Mouse (Mus musculus) midbrain, embryonic 16.5 days (tissue): ENCODE measurements at regions not wholly inside any gene's neighbourhood (a gene's known extent, or its start where the extent isn't known, plus 50 kb on each side); places are given as distances from the start of the nearest gene placed in this dataset.
A peak's percentile ranks its signal among the peaks of the same experiment; 100 is the strongest.

Experiments
- ATAC-seq: fragments of 200-750 bp; cut with Nextera tagmentation; 2 replicates; pipeline ENCODE4 v1.8.0; 2017; ENCODE audit warnings: moderate TSS enrichment
- H3K27ac ChIP-seq: fragments of 300-500 bp; sonication (generic); 2 replicates; pipeline ENCODE4 v1.5.1; 2014; ENCODE audit warnings: mild to moderate bottlenecking, low read length, mixed read lengths
- H3K27me3 ChIP-seq: fragments of 300-500 bp; sonication (generic); 2 replicates; pipeline ENCODE4 v1.6.1; 2014; ENCODE audit warnings: low read depth, low read length, mixed read lengths; ENCODE audit not compliant: control insufficient read depth, insufficient read depth
- H3K36me3 ChIP-seq: fragments of 300-500 bp; sonication (generic); 2 replicates; pipeline ENCODE4 v1.6.1; 2014; ENCODE audit warnings: mild to moderate bottlenecking, low read length, moderate library complexity, mixed read lengths; ENCODE audit not compliant: control insufficient read depth, insufficient read depth
- H3K4me1 ChIP-seq: fragments of 300-500 bp; sonication (generic); 2 replicates; pipeline ENCODE4 v1.6.1; 2014; ENCODE audit warnings: mild to moderate bottlenecking, low read length, mixed read lengths; ENCODE audit not compliant: control insufficient read depth, insufficient read depth
- H3K4me2 ChIP-seq: fragments of 300-500 bp; sonication (generic); 2 replicates; pipeline ENCODE4 v1.6.1; 2014; ENCODE audit warnings: mild to moderate bottlenecking, low read length, mixed read lengths
- H3K4me3 ChIP-seq: fragments of 300-500 bp; sonication (generic); 2 replicates; pipeline ENCODE4 v1.5.1; 2014; ENCODE audit warnings: low read depth, mild to moderate bottlenecking, low read length, moderate library complexity, mixed read lengths
- H3K9ac ChIP-seq: fragments of 300-500 bp; sonication (generic); 2 replicates; pipeline ENCODE4 v1.6.1; 2014; ENCODE audit warnings: low read depth, low read length, mixed read lengths
- H3K9me3 ChIP-seq: fragments of 300-500 bp; sonication (generic); replicated peaks from 2 replicates; pipeline ENCODE4 v1.6.1; 2014; ENCODE audit warnings: mild to moderate bottlenecking, low read length, mixed read lengths; ENCODE audit not compliant: control insufficient read depth, poor library complexity, severe bottlenecking
- WGBS: fragments of 180-500 bp; shearing (Covaris S2); extraction: QIAGEN DNeasy Blood & Tissue Kit; methylation state at CpG from one replicate; pipeline ENCODE4 v1.1.7; 2014; 5-methylcytosine and 5-hydroxymethylcytosine counted together

- no peaks in the 10 kb centered on the region for H3K4me1 ChIP-seq
- WGBS = 50% methylated on average over 8 of the region's 8 CpGs
- H3K9me3 ChIP-seq = no peaks in the 10 kb centered on the region
- H3K36me3 ChIP-seq = no peaks in the 10 kb centered on the region
- no peak overlapping the region for H3K27ac ChIP-seq
- H3K9ac ChIP-seq = no peak overlapping the region
- no peaks in the 10 kb centered on the region for H3K27me3 ChIP-seq
- no peak overlapping the region for H3K4me3 ChIP-seq
- peak overlapping the region; percentile 16; the same call in 1 of the 2 replicates for H3K4me2 ChIP-seq
- ATAC-seq = 0 out of 2 replicates have a peak, but pooled peaks have one; percentile 36
Observed at GRCm38 (mm10) chr6:16064691-16065090, 344.2 kb downstream of the Mdfic start.

DNA sequence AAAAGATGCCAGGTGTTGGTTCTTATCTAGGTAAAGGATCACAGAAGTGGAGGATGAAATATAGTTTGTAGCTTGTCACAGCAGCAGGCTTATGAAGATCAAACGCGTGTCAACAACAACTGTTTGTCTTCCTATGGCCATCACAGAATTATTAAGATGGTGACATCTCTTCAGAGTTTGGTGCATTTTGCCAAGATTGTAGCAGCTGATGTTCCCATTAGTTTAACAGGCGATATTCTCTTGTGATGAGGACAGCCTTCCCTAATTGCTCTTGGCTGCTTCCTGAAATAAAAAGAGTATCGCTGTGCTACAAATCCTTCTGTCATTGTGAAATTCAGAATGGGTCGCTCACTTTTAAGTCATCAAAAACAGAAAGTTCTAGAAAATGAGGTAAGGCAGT, 344.7 kb downstream of the Mdfic start:
- Histone ChIP-seq H3K4me3 (no peak overlapping the region), H3K27me3 (no peaks in the 10 kb centered on the region), H3K27ac (no peak overlapping the region), H3K36me3 (no peaks in the 10 kb centered on the region), H3K4me2 (no peak overlapping the region), H3K9me3 (no peaks in the 10 kb centered on the region), H3K9ac (no peak overlapping the region), H3K4me1 (no peaks in the 10 kb centered on the region)
- 72% methylated on average over 5 of the region's 5 CpGs for WGBS
- no peak for ATAC-seq

DNA sequence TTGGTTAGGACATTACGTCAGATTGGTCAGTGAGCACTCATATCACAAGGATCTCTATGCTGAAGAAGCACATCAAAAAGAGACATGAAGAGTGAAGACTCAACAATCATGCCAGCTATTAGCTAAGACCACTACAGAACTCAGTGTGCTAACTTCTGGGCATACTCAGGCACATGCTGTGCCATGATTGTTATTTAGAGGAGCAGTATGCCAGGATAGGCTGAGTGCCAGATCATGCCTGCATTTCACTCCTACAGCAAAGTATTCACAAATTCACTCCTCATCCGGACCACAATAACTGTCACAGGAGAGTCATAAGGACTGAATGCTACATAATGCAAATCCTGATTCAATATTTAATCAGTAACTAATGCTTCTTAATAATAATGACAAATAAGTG, 355.8 kb downstream of the Mdfic start:
- H3K4me2 ChIP-seq = no peak overlapping the region
- no peak overlapping the region for H3K4me3 ChIP-seq
- no peaks in the 10 kb centered on the region for H3K27me3 ChIP-seq
- H3K36me3 ChIP-seq = no peaks in the 10 kb centered on the region
- no peaks in the 10 kb centered on the region for H3K4me1 ChIP-seq
- 83% methylated on average over 2 of the region's 2 CpGs for WGBS
- H3K27ac ChIP-seq = no peak overlapping the region
- no peaks in the 10 kb centered on the region for H3K9me3 ChIP-seq
- ATAC-seq = no peak
- no peak overlapping the region for H3K9ac ChIP-seq

DNA sequence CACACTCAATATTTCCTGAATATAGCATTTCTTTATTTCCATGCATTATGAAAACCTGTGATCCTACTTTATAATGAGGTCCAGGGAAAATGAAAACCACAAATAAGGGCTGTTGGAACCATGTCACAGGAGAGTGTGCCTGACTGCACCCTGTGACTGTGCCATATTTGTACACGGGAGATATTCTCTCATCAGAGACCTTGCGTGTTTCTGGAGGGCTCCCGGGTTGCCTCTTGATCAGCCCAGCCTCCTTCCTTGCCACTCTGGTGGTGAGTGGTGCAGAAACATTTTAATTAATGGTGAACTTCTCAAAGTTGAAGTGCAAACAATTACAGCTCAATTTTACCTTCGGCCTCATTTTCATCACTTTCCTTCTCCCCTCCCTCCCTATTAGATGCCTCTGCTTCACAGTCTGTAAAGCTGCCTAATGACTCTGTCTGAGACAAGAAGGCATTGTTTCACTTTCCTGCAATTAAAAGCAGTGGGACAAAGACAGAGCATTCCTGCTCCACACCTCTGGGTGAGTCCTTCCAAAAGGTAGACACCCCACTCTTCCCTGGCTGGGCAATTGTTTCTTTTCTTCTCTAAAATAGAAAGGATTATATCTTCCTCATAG, 356.8 kb downstream of the Mdfic start:
- Histone ChIP-seq H3K4me2 (no peak overlapping the region), H3K4me1 (no peaks in the 10 kb centered on the region), H3K9me3 (no peaks in the 10 kb centered on the region), H3K36me3 (no peaks in the 10 kb centered on the region), H3K9ac (no peak overlapping the region), H3K27ac (no peak overlapping the region), H3K4me3 (no peak overlapping the region), H3K27me3 (no peaks in the 10 kb centered on the region)
- WGBS = 63% methylated on average over 4 of the region's 4 CpGs
- ATAC-seq = no peak

DNA sequence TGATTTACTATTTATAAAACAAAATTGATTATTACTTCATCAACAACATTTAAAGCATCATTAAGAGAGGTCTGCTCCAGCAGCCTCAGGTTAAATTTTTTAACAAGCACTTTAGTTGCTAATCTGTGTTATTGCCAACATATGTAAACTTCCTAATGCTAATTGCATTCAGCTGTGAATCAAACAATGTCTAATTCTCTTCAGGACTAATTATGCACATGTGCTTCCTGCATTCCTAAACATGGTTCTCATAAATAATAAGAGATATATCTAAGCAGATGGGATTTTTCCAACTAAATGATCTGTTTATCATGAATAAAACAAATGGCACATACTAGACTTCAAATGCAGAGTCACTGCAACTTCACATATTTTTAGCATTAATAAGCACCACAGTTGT, 357.5 kb downstream of the Mdfic start:
- 0 out of 2 replicates have a peak, but pooled peaks have one; percentile 14 for ATAC-seq
- H3K36me3 ChIP-seq = no peaks in the 10 kb centered on the region
- H3K27ac ChIP-seq = no peak overlapping the region
- no peak overlapping the region for H3K4me3 ChIP-seq
- no peaks in the 10 kb centered on the region for H3K27me3 ChIP-seq
- H3K4me1 ChIP-seq = no peaks in the 10 kb centered on the region
- H3K9ac ChIP-seq = no peak overlapping the region
- no peaks in the 10 kb centered on the region for H3K9me3 ChIP-seq
- H3K4me2 ChIP-seq = no peak overlapping the region

DNA sequence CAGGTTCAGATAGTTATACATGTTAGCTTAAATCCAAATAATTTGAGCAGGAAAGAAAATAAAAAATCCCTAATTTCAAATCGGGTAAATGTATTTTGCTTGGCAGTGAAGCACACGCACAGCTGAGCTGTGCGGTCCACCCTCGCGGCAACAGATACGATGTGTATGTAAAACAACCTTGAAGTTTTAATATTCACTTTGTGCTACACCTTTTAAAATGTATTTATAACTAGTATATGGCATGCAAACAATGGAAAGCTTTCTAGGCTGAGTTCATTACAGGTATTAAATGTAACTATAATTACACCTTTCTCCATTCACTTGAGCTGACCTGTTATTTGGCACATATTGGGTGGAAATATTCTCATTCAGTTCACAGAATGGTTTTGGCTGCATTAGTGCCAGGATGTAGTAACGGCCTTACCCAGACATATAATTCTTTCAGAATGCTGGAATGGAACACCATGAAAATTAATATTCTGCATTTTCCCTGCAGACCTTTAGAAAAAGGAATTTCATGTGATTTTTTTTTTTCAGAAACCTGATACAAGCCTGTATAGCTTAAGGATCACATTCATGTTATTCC, 366.6 kb downstream of the Mdfic start:
- ATAC-seq = no peak
- H3K27me3 ChIP-seq = no peaks in the 10 kb centered on the region
- H3K9me3 ChIP-seq = no peaks in the 10 kb centered on the region
- no peak overlapping the region for H3K27ac ChIP-seq
- H3K4me2 ChIP-seq = no peak overlapping the region
- H3K4me3 ChIP-seq = no peak overlapping the region
- H3K36me3 ChIP-seq = no peaks in the 10 kb centered on the region
- no peak overlapping the region for H3K9ac ChIP-seq
- 92% methylated on average over 7 of the region's 7 CpGs for whole genome bisulfite sequencing
- H3K4me1 ChIP-seq = no peaks in the 10 kb centered on the region

DNA sequence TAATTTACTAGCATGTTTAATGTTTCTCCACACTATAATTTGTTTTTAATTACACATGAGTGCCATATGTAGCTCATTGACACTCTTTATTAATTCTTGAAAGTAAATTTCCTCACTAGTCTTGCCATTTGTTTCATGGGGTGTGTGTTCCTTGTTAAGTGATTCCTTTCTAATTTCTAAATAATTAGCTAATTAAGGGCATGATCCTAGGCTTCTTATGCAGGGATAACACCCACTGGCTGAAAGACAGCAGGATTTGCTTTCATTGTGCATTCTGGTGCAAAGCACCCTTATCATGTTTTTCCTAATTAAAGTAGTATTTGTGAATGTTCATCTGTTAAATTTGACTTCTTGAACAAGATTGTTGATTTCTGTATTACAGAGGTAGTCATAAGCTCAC, 378.3 kb downstream of the Mdfic start:
- H3K27me3 ChIP-seq = no peaks in the 10 kb centered on the region
- no peaks in the 10 kb centered on the region for H3K9me3 ChIP-seq
- H3K27ac ChIP-seq = no peak overlapping the region
- H3K4me3 ChIP-seq = no peak overlapping the region
- no peak for ATAC-seq
- H3K9ac ChIP-seq = no peak overlapping the region
- H3K4me2 ChIP-seq = no peak overlapping the region
- no peaks in the 10 kb centered on the region for H3K36me3 ChIP-seq
- no peaks in the 10 kb centered on the region for H3K4me1 ChIP-seq

DNA sequence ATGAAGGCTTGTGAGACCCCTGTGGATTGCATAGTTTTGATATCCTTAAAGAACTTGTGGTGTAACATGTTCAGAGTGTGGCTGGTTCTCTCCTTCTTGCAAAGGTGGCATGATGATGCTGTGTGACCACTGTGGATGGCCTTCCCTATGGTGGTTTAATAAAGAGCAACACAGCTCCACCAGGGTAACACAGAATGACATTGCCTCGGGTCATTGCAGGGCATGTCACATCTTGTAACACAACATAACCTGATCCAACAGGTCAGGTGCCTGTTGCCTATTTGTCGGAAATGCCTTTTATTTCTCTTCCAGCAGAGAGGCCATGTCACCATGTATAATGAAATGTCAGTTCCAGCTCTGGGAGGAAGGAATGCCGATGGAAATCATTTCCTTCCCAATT, 420.5 kb downstream of the Mdfic start:
- no peak overlapping the region for H3K4me2 ChIP-seq
- no peaks in the 10 kb centered on the region for H3K9me3 ChIP-seq
- 62% methylated on average over 3 of the region's 3 CpGs for WGBS
- H3K4me3 ChIP-seq = no peak overlapping the region
- H3K4me1 ChIP-seq = no peaks in the 10 kb centered on the region
- H3K27ac ChIP-seq = no peak overlapping the region
- no peak overlapping the region for H3K9ac ChIP-seq
- H3K36me3 ChIP-seq = no peaks in the 10 kb centered on the region
- H3K27me3 ChIP-seq = no peaks in the 10 kb centered on the region
- no peak for ATAC-seq

DNA sequence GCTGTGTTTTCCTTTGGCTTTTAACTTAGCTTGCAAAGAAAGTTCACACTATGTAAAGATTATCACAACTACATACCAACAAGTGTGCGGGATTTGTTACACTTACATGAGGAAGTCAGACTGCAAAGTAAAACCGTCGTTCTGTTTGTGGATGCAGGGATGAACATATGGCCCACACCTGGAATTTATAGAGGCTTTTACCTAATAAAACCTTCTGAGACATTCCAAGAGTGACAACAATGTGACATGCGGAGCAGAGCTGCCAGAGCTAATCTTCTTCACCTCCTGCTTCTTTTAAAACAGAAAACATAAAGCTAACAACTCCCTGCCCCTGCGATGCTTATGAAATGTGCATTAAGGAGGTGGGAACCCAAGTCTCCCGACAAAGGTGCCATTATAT, 424.1 kb downstream of the Mdfic start:
- Histone ChIP-seq H3K4me1 (no peaks in the 10 kb centered on the region), H3K9ac (no peak overlapping the region), H3K36me3 (no peaks in the 10 kb centered on the region), H3K4me2 (no peak overlapping the region), H3K4me3 (no peak overlapping the region), H3K27ac (no peak overlapping the region), H3K27me3 (no peaks in the 10 kb centered on the region), H3K9me3 (no peaks in the 10 kb centered on the region)
- 64% methylated on average over 6 of the region's 6 CpGs for WGBS
- ATAC-seq = no peak
